Mouse (Mus musculus) kidney, adult 8-10 months (tissue): ENCODE measurements around the gene Eva1b.
A peak's percentile ranks its signal among the peaks of the same experiment; 100 is the strongest.

Source experiments
- DNase-seq, 2 experiments: peaks; one replicate each; pipeline ENCODE4 v3.0.0; 2022

The Eva1b gene

DNA sequence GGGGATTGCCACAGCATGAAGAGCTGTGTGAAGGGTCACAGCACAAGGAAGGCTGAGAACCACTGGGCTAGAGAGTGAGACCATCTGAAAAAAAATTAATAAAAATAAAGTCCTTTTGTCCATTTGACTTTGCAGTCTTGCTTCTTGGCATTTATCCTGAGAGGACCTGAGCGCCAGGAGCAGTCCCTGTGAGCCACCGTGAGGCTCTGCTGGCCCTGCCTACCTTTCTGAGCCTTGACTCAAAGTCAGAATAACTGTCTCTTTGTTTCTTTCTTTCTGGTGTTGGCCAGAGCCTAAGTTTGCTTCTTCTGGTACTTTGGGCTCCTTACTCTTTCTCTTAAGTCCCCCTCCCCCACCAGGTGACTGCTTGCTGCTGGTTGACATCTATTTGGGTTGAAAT is 27.0 kb upstream of the Eva1b start:
- DNase-seq = no peak

- DNase-seq = no peak
Measured at GRCm38 (mm10) chr4:126123309-126124040, 24.1 kb upstream of the Eva1b start.

DNA sequence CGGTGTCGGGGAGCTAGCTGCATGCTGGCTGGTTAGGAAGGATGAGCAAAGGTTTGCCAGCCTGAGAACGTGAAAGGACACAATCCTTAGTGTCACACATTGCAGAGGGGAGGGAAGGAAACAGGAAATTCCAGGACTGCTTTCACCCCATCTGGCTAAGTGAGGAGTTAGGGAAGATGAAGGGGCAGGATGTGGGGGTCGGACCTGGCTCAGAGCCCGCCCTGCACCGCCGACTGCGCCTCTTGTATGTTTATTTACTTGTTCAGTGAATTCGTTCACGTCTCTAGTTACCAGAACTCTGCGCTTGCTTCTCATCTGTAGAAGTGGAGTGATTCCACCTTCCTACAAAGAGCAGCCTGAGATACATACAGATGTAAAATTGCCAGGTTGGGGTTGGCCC is 17.0 kb upstream of the Eva1b start:
- DNase-seq = no peak

DNA sequence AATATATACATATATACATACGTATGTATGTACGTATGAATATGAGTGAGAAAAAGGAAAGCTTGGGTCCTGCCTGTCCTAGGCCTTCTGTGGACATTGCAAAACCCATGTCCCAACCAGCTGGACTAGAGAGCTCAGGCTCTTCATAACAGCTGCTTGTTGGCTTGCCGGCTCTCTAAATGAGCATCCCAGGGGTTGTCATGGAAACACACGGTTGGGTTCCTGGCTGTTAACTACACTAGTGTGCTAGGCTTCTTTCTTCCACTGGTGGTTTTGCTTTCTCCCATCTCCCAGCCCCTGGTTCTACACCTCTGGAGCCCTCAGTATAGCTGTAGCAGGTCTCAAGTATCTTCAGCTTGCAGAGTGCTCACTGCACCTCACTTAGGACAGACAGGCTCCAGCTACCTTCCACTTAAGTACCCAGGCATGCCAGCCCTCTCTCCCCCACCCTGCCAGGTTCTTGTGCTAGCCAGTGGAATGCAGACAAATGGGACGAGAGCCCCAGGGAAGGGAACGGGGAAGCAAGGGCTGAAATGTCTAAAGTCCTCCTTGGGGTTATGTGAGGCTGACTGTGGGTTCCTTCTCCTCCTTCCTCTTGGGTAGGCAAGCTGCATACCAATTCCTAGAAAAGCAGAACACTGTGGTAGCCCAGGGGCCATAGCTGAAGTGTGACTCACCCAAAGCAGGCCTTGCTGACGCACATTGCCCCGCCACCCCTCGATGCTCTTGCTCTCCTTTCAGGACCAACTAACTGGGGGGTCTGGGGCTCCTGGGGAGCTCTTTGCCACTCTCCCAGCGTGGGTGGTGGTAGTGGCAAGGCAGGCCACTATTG is 16.0 kb upstream of the Eva1b start:
- peak; percentile 42 to 68 for DNase-seq

DNA sequence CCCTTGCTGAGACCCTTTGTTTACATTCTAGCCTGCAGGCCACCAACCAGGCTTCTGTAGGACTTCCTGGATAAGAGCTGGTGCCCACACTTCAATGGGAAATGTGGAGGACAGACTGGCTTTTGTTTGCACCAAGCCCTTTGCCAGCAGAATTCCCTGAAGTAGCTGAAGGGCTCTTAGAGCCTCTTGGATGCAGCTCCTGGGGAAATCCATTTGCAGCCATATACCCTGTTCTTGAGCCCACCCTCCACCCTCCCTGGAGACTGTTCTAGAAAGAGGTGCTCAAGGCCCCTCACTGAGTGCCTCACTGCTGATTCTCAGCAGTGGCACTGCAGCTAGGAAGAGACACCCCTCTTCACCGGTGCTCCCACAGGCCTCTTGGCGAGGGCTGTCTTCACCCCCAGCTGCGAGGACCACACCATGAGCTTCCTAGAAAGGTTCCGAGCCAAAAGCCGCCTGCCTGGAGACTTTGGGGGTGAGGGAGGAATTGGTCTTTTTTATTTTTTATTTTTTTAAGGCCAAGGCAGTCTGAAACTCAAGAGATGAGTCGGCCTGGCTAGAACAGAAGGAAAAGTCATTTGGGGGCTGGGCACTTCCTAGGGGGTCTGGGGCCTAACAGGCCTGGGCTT is 14.8 kb upstream of the Eva1b start:
- no peak for DNase-seq

- no peak for DNase-seq
Measured at GRCm38 (mm10) chr4:126134236-126134635, 13.3 kb upstream of the Eva1b start.

DNA sequence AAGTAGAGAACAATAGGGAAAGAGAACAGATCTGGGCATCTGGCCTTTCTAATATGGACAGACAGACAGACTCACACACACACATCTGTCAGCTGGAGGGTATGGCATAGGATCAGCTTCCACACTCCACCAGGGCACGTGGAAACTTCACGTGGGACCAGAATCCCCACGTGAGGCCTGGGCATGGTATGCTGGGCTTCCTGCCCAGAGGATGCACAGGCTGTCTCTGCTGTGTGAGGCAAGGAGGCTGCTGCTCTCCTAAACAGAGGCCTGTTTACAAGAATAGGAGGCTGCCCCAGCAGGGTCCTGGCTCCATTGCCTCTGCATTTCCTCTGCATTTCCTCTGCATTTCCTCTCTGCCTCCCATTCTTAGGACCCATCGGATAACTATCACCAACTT is 12.9 kb upstream of the Eva1b start:
- no peak for DNase-seq

- DNase-seq = no peak
Measured at GRCm38 (mm10) chr4:126137773-126138172, 9.8 kb upstream of the Eva1b start.

GRCm38 (mm10) chr4:126141021-126141420 is 6.5 kb upstream of the Eva1b start:
- DNase-seq = peak in 1 of 2 experiments; percentile 41

GRCm38 (mm10) chr4:126145396-126145795 is 2.1 kb upstream of the Eva1b start:
- peak in 1 of 2 experiments; percentile 59 for DNase-seq

DNA sequence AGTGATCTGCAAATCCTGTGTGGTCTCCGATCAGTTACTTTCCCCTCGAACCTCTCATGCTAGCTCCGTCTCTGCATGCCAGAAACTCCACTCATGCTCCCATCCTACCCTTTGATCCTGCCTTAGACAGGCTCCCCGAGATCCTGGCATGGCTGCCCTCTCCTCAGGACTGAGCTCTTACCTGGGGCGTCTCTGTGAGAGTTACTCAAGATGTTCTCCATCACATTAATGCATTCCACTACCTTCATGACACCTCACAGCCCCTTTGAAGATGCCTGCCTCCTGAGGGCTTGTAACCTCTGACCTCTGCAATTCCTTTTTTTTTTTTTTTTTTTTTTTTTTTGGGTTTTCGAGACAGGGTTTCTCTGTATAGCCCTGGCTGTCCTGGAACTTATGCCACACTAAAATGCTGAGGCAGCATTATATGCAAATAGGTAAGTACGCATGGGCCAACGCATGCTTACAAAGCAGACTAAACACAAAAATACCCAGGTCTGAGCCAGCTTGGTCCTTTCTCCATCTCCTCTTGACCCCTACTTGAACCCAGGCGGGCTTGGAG is 491 bp upstream of the Eva1b start:
- no peak for DNase-seq

GRCm38 (mm10) chr4:126148161-126148961 is 817 bp downstream of the Eva1b start:
- DNase-seq = peak; percentile 68 to 74

GRCm38 (mm10) chr4:126149041-126149676 is 1.6 kb downstream of the Eva1b start:
- DNase-seq = no peak

DNA sequence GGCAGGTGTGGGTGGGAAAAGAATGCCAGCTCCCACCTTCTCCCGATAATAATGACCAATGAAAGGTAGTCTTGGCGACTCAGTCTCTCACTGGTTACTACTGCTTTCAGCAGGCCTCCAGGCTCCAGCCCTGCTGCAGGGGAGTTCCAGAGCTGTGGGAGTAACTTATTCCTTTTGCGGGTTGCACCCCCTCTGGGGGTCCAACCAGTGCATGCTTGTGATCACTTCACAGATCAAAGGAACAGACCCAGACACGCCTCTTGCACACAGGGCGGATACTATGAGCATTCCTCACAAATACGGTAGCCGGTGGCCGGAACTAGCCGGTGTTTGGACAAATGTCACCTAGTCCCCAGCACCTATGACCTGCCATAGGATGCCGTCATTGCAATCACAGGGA is 2.3 kb downstream of the Eva1b start:
- no peak for DNase-seq

- peak; percentile 74 to 84 for DNase-seq
Measured at GRCm38 (mm10) chr4:126150297-126150948, 2.9 kb downstream of the Eva1b start.

GRCm38 (mm10) chr4:126150949-126151320 is 3.4 kb downstream of the Eva1b start:
- DNase-seq = no peak

DNA sequence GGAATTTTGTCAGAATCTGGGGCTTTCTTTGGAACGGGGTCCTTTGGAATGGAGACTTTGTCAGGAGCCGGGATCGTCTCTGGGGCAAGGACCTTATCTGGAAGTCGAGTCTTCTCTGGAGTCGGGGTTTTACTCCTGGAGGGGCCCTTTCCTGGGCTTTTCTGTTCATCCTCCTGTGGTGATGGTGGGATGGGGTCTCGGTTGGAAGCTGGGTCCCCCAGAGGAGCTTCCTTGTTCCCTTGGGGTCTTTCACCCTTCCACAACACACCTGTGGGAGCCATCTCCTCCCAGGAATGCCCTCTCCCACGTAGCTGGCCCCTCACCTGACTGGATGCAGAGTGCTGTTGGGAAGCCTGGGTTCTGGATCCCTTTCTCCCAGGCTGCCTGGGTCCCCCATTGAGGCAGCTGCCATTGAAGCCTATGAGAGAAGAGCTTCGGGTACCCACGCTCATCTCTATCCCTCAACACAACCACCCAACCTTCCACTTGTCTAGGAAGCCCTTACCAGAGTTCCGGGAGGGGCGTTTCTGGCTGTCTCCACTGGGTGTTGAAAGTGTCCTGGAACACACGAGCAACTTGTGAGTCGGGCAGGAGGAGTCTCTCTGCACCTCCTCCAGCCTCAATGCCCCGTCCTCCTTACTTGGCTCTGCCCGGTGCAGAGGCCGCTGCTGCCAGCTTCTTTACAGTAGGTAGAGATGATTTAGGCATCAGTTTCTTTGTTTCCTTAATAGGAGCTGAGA is 4.3 kb downstream of the Eva1b start:
- no peak for DNase-seq

DNA sequence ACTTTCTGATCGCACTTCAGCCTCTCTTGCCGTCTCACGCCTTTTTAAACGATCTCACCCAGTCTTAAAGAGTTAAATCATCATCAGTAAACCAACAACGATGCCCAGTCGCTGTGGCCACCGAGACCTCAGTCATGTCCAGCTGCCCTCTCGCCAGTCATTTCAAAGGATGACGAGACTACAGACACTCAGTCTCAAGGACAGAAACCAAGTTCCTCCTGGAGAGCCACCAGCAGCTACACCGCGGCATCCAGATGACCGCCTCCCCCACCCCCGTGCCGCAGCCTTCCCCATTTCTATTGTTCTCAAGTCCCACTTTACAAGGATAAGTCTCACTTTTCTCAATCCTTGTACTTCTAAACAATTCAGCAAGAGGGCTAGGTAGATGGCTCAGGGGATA is 5.3 kb downstream of the Eva1b start:
- DNase-seq = no peak

GRCm38 (mm10) chr4:126155183-126155582 is 7.6 kb downstream of the Eva1b start:
- peak in 1 of 2 experiments; percentile 63 for DNase-seq

GRCm38 (mm10) chr4:126155869-126156268 is 8.3 kb downstream of the Eva1b start:
- no peak for DNase-seq

DNA sequence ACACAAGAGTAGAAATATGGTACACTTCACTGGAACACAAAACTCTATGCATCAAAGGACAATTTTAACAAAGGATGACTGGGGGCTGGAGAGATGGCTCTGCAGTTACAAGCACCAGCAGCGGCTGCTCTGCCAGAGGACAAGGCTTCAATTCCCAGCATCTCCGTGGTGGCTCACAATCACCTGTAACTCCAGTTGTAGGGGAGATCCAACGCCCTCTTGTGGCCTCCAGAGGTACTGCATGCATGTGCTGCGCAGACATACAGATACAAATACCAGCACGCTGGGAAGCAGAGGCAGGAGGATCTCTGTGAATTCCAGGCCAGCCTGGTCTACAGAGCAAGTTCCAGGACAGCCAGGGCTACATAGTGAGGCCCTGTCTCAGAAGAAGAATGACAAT is 9.1 kb downstream of the Eva1b start:
- no peak for DNase-seq
